Mouse (Mus musculus): ENCODE measurements around the gene Rptor. TPM values are rescaled to one million over a fixed set of nuclear protein-coding genes. Genes with fewer than 3 reads are reported as not detected.

The Rptor gene
- polyA plus RNA-seq, 1 experiment: 26.3 TPM

DNA sequence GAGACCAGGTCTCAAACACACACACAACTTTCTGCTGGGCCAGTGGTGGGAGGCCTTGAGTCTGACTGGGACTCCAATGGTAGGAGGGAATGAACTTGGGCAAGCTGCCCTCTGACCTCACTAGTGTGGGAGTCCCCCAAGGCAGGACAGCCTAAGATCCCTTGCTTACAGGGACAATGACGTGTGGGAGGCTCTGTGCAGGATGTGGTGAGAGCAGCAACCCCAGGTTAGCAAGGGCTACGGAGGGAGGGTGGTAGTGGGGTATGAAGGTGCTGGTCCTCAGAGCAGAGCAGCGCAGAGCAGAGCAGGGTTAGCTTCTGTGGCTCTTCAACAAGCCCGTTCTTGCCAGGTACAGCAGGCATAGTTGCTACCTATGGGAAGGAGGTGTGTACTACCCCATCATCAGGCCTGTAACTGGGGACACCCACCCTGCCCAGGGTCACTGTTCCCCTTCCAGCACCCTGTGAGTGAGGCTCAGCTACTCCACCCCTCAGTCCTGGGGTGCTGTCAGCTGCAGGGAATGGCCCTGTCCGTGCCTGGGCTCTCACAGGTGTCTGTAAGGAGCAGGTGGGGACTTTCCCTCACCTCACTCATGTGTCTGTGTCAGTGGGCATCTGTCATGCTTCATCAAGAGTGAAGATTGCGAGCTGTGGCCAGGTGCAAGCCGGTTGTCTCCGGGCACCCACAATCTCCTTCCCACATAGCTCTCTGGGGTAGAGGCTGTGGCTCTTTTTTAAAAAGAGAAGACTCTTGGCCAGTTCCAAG lies 331.3 kb downstream of the Rptor start:
- no peak for DNase-seq (ENCODE audit: low read depth)

DNA sequence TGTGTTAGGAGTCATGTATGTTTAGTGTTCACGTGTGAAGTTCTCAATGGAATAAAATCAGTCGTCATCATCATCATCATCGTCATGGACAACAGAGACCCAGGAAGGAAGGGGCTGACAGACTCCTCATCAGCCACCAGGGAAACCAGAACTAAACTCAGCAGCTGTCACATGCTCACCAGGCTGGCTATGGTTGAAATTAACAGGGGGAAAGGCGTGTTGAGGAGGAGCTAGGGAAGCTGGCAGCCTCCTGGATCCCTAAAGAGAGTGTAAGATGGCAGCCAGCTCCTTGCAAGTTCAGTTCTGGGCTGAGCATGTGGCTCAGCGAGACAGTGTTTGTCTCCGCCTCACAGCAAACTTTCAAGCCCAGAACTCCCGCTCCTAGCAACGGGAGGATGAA lies 332.1 kb downstream of the Rptor start:
- DNase-seq (ENCODE audit: low read depth): no peak

DNA sequence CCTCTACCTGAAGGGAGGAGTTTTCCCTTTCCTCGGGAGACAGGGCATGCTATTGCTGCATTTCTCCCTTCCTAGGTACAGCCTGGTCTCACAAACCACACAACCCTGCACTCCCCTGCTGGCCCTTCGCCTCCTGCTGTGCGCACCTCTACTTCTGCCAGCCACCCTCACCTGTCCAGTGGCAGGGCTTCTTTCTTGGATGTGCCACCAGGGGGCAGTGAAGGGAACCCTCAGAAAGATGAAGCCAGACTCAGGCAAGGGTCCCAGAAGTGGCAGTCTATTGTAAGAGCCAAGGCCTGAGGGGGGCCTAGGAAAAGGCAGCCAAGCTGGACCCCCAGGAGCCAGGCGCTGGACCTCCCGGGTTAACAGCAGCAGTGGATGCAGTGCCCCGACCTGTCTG lies 332.8 kb downstream of the Rptor start:
- DNase-seq (ENCODE audit: low read depth): no peak

DNA sequence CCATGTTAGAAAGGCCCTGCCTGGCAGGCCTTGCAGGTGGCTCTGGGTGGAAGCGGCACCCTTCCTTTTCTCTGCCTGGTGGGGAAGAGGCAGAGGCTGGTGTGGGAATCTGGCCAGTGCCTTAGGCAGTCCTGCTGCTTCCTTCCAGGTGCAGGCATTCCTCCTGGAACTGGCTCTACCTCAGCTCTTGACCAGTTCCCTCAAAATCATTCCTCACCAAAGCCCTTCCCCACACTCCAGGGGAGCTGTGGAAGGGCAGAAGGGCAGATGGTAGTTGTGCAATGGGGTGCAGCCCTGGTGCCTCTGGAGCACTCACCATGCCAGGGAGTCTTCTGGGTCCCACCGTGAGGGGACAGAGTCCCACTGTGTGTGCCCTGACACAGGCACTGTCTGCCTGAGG lies 333.8 kb downstream of the Rptor start:
- DNase-seq (ENCODE audit: low read depth): no peak

DNA sequence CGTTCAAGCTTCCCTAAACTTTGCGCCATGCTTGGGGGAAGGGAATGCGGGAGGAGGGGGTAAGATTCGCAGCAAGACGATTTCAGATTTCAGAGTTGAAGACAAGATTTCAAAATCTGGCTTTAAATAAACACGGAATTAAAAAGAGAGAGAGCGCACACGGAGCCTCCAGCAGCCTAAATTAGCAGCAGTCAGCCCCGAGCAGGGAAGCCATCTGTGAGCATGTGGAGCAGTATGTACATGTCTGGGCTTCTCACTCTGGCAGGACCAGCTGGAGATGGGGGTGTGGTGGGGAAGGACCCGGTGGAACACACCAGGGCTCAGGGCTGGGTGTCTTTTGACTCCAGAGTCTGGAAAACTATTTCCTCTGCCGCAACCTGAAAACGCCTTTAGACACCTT lies 334.5 kb downstream of the Rptor start:
- DNase-seq (ENCODE audit: low read depth): no peak

DNA sequence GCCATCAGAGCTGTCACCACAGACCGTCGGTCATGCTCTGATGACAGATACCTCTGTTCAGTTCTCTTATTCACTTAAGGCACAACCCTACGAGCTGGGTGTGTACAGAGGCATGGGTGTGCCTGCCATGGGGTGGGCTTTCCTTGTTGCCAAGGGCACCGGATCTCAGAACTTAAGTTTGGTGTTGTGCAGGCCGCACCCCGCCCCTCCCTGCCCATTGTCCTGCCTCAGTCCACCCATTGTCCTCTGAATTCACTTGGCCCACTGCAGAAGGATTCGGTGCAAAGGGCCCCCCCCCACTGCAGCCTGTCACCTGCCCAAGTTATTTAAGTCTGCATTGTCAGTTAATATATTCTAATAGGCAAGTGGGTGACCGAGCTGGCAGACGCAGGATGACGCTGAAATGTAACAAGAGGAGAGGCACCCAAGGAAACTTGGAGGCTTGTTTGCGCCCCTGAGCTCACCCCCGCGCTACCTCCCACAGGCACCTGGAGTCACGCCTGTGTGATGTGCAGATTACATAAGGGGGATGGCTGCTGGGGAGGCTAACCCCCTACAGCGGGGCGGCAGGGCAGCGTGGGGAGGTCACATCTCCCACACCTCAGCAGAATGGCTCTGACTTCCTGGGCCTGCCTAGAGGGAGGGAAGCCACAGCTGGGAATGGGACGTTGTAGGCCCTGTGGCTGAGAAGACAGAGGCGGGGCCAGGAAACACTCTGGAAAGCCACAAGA lies 335.2 kb downstream of the Rptor start:
- DNase-seq (ENCODE audit: low read depth): no peak

DNA sequence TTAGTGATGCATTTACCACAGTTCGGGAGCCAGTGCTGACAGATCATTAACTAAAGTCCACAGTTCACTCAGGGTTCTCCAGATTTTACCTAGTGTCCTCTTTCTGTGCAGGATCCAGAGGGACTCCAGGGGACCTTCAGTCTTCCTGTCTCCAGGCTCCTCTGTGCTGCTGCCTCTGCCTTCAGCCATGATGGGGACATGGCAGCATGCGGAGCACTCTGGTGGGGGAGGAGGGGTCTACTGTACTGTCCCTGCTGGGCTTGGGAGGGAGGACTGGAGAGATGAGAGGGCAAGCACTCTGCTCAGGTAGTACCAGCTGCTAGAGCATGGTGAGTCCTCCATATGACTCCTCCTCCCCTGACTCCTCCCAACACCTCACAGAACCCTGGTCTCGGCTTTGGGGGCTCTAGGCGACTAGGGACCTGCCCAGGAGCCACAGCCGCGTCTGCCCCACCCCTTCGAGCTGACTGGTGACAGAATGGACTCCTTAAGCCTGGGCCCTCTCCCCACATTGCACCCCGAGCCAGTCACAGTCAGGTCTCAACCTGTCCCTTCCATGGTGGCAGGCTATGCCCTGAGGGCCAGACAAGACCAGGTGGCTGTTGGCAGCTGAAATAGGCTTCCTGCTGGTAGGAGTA lies 336.5 kb downstream of the Rptor start:
- no peak for DNase-seq (ENCODE audit: low read depth)

DNA sequence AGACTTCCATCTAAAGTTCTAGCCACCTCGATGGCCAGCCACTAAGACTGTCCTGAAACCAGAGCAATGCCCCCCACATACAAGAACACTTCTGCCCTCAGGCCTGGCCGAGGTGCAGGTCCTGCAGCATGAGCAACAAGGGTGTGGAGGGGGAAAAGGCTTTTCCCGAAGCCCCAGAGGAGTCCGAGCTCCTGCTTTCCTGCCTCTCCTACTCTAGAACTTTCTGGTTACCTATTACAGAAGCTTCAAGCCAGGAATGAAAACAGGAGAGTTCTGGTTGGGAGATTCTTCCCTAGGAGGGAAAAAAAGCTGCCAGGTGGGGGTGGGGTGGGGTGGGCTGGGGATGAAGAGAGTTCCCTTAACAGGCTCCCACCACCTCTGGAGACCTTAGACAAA lies 337.0 kb downstream of the Rptor start:
- no peak for DNase-seq (ENCODE audit: low read depth)

DNA sequence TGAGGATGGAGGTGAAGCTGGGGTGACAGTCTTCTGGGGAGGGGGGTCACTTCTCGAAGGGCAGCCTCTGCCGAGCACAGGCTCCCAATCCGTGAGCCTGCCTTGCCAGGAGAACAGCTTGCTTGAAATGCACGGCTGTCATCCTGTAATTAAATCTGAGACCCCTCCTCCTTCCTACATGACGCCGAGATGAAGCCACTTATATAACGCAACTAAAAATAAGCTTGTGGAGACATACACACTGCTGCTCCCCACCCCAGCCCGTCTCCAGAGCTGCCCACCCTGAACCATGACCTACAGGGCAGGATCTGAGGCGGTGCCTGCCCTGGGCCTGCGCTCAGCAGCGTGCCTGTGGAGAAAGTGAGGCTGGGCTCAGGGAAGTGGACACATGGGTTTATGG lies 337.4 kb downstream of the Rptor start:
- no peak for DNase-seq (ENCODE audit: low read depth)

DNA sequence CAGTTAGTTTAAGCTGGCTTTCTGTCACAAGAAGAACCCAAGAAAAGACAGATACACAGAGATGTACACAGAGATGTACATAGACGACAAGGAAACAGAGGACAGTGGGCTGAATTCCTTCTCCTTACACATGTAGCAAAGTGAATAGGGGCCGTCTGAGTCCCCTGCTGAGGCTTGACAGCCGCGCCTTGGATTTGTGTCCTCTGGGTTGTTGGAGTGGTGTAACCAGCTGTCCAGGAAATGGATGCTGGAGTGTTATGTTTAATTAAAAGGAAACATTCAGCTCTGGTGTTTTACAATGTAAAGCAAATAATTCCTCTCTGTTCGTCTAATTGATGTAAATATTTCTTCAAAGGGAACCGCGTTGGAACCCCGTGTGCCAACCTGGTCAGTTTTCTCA lies 339.1 kb downstream of the Rptor start:
- no peak for DNase-seq (ENCODE audit: low read depth)

DNA sequence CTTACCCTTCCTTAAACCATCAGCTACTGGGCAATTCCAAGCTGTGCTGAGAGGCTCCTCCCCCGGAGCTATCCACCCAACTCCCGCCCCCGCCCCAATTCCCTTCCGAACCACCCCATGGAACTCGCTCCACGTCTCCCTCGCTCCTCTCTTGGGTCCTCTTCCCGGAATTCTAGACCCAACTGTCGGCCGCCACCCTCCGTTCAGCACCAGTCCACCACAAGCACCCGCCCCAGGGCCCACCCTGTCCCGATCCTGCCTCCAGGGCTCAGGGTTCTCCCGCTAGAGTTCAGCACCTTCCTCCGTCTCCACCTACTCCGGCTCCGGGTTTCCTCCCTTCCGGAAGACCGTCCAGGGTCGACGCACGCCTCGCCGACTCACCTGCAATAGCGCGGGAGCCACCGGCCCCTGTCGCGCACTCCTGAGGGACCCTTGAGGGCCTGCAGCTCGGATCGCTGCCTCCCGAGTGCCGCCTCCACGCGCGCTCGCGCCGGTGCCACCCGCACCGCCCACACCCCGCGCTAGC lies 339.6 kb downstream of the Rptor start:
- DNase-seq (ENCODE audit: low read depth): no peak

DNA sequence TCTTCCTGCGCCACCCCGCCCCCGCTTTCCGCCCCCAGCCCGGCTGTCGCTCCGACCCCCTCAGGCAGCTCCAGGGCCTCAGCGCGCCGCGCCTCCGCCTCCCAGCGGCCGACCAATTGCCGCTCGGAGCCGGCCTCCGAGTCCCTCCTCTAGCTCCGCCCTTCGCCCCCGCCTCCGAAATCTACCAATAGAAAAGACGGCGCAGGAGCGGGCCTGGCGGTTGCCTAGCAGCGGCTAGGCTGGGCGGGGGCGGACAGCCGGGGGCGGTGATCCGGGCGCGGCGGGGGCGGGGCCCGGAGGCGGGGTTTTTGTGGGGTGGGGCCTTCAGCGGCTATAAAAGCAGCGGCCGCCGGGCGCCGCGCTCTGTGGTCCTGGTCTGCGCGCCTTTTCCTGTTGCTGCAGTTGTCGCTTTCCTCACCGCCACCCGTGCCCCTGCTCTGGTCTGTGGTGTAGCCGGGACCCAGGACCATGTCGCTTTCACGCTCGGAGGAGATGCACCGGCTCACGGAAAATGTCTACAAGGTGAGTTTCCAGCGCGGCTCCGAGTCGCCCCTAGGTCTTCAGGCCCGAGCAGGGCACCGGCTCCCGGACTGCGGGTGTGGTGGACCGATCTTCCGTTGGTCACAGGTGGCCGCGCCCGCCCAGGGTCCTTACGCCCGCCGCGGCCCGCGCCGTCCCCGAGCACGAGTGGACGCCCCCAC lies 340.2 kb downstream of the Rptor start, which contains the start of gene Baiap2:
Baiap2 (plus strand) TSS at position 37 of the 701 bp plus-strand sequence.
- DNase-seq (ENCODE audit: low read depth): no peak

DNA sequence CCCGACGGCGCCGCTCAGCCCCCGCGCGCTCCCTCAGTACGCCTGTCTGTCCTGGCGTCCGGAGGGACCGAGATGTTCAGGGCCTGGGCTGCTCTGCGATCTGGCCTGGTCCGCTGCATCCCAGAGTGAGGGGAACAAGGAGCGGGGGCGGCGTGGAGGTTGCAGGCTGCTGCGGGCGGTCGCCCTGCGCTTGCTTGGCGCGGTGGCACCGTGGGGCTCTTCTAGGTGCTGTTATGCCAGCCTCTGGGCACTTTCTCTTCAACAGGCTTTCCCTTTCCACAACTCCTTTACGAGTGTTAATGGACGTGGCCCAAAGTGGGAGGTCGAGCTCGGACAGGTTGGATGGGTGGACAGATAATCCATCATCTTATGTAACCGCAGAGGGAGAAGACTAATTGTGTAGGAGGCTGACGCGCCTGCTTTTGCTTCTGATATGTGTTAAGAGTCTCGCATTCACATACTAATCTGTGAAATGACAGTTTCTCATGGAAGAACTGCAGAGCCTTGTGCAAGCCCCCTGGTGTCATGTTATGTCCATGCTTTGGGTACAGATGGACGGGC lies 340.8 kb downstream of the Rptor start:
- DNase-seq (ENCODE audit: low read depth): no peak

DNA sequence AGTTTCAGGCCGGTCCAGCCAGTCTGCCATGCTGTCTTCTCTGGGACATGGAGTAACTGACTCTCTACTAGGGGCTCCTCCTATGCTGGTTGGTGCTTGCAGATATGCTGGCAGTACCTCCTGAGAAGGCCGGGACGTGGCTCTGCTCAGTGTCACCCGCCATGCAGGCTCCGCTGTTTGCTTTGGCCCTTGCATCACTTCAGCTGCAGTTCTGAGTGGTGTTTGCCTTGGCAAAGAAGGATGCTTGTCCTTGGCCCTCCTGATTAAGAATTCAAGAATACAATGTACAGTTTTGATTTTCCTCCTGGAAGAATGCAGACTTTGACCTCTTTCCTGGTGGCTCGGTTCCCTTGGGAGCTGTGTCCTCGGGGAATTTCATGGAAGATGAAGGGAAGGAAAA lies 342.6 kb downstream of the Rptor start:
- DNase-seq (ENCODE audit: low read depth): peak; percentile 88

DNA sequence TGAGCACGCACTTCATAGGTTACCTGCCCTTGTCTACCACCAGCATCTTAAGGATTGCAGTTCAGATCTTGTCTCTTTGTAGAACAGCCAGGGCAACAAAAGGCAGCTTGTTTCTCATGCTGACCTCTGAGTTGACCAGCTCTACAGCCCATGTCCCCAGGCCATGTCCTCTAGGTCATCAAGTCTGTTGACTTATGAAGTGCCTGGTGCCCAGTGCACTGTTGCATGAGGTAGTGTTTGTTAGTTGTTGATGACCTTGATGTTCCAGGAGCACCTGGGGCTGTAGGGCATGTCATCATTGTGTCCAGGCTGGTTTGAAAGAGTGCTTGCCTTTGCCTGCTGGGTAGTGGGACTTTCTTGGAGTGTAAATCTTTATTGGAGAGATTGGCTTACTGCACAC lies 344.7 kb downstream of the Rptor start:
- DNase-seq (ENCODE audit: low read depth): no peak

DNA sequence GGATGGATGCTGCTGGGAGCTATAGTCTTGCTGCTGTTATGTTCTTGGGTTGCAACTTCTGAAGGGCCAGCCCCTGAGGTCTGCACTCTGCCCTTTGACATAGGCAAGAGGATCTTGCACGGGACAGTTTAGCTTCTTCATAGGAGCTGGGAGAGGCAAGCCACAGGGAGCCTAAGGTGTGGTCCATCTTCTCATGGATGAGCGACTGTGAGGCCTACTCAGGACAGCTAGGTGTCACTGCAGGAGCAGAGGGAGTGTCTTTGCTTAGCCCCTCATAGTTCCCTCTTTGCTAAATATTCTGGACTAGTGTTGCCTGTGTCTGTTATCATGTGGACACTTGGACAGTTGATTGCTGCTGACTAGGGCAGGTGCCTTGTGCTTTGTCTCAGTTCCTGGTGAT lies 345.2 kb downstream of the Rptor start:
- DNase-seq (ENCODE audit: low read depth): no peak

DNA sequence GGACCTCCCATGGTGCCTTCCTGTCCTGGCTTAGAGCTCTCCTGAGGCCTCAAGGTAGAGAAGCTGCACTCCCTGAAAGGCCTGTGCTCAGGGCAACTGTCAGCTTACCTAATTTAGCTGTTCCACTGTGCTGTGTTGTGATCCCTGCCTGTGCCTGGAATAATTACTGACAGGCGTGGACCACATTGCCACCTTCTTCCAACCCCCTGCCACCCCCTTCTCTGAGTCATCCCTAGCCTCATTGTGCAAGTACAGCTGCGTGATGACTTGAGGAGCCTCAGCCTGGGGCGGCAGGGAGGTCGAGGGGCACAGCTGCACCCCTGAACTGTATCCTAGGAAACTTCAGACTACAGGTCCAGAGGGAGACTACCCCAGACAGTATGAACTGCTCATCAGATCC lies 345.6 kb downstream of the Rptor start:
- DNase-seq (ENCODE audit: low read depth): no peak

DNA sequence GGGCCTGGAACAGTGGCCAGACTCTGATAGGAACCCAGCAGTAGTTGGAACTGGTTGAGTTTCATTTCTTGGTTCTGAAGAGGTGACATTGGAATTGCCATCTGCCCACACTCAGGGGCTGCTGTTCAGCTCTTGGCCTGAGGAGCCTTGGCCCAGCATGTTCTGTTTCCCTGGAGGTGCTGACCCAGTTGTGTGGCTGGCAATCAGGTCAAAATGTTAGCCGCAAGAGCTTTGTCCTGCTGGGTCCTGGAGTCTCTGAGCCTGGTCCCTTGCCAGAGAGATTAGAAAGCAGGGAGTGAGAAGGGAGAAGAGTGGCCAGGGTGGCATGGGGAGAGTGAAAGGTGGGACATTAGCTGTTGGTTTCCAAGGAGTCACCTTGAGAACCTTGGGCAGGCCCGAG lies 346.1 kb downstream of the Rptor start:
- no peak for DNase-seq (ENCODE audit: low read depth)

Data from gonadal fat pad, adult 2 months (tissue).